Mouse (Mus musculus) embryonic facial prominence, embryonic 14.5 days (tissue): ENCODE measurements around the gene Btg2. TPM values are rescaled to one million over a fixed set of nuclear protein-coding genes. Genes with fewer than 3 reads are reported as not detected.

Source experiments
- ATAC-seq: fragments of 200-750 bp; cut with Nextera tagmentation; 2 replicates; pipeline ENCODE4 v1.8.0; 2017; ENCODE audit warnings: low read depth, moderate number of reproducible peaks, moderate TSS enrichment
- DNase-seq: peaks from one replicate; pipeline ENCODE4 v3.0.0-alpha.2; 2015; ENCODE audit warnings: low spot score
- H3K27ac ChIP-seq: fragments of 300-500 bp; sonication (generic); replicated peaks from 2 replicates; pipeline ENCODE4 v1.5.1; 2014; ENCODE audit warnings: low read depth, mild to moderate bottlenecking, low read length, moderate library complexity
- H3K27me3 ChIP-seq: fragments of 300-500 bp; sonication (generic); replicated peaks from 2 replicates; pipeline ENCODE4 v1.6.1; 2014; ENCODE audit warnings: low read length; ENCODE audit not compliant: control insufficient read depth, insufficient read depth
- H3K36me3 ChIP-seq: fragments of 300-500 bp; sonication (generic); 2 replicates; pipeline ENCODE4 v1.6.1; 2014; ENCODE audit warnings: low read length, mixed read lengths; ENCODE audit not compliant: control insufficient read depth, insufficient read depth
- H3K4me1 ChIP-seq: fragments of 300-500 bp; sonication (generic); 2 replicates; pipeline ENCODE4 v1.6.1; 2014; ENCODE audit warnings: antibody characterized with exemption, low read length; ENCODE audit not compliant: control insufficient read depth, insufficient read depth
- H3K4me2 ChIP-seq: fragments of 300-500 bp; sonication (generic); 2 replicates; pipeline ENCODE4 v1.6.1; 2014; ENCODE audit warnings: low read depth, mild to moderate bottlenecking, low read length, moderate library complexity, mixed read lengths
- H3K4me3 ChIP-seq: fragments of 300-500 bp; sonication (generic); 2 replicates; pipeline ENCODE4 v1.5.1; 2014; ENCODE audit warnings: low read depth, mild to moderate bottlenecking, low read length
- H3K9ac ChIP-seq: fragments of 300-500 bp; sonication (generic); 2 replicates; pipeline ENCODE4 v1.6.1; 2014; ENCODE audit warnings: low read depth, mild to moderate bottlenecking, low read length, moderate library complexity, mixed read lengths
- H3K9me3 ChIP-seq: fragments of 300-500 bp; sonication (generic); 2 replicates; pipeline ENCODE4 v1.6.1; 2016; ENCODE audit warnings: low read length; ENCODE audit not compliant: control insufficient read depth
- WGBS: fragments of 180-500 bp; shearing (Covaris S2); extraction: QIAGEN DNeasy Blood & Tissue Kit; methylation state at CpG from one replicate; pipeline ENCODE4 v1.1.7; 2014; 5-methylcytosine and 5-hydroxymethylcytosine counted together
- polyA plus RNA-seq: library from polyadenylated mRNA; unstranded; fragments of >200 nt; fragmentation: Nextera tagmentation; extraction: Ambion mirVana; gene quantifications from 2 replicates; pipeline ENCODE4 v1.2.1, GENCODE M21; 2014

Gene Btg2
- polyA plus RNA-seq, 1 experiment from 2014 or later: 41.3 TPM

GRCm38 (mm10) chr1:134061915-134062314 lies 17.0 kb downstream of the Btg2 start:
- ATAC-seq (no peak), DNase-seq (no peak)
- Histone ChIP-seq H3K4me3 (no peak overlapping the region), H3K9me3 (no peaks in the 10 kb centered on the region), H3K36me3 (no peaks in the 10 kb centered on the region), H3K27ac (peak overlapping the region; percentile 98), H3K4me1 (peaks cover 64% of the 10 kb centered on the region), H3K9ac (no peak overlapping the region), H3K27me3 (no peaks in the 10 kb centered on the region), H3K4me2 (no peak overlapping the region)
- 50% methylated on average over 3 of the region's 3 CpGs for WGBS

GRCm38 (mm10) chr1:134060849-134061569 lies 17.9 kb downstream of the Btg2 start:
- peak overlapping the region; percentile 98 for H3K27ac ChIP-seq
- 1% methylated on average over 30 of the region's 31 CpGs for whole genome bisulfite sequencing
- peak overlapping the region; percentile 38 for H3K4me3 ChIP-seq
- H3K4me2 ChIP-seq: peak overlapping the region; percentile 81
- peaks cover 57% of the 10 kb centered on the region for H3K4me1 ChIP-seq
- no peaks in the 10 kb centered on the region for H3K9me3 ChIP-seq
- no peaks in the 10 kb centered on the region for H3K36me3 ChIP-seq
- DNase-seq: peak; percentile 98
- no peaks in the 10 kb centered on the region for H3K27me3 ChIP-seq
- H3K9ac ChIP-seq: peak overlapping the region; percentile 67
- peak; percentile 92 for ATAC-seq

- no peak for ATAC-seq
- Histone ChIP-seq H3K4me3 (peak overlapping the region; percentile 38), H3K4me2 (peak overlapping the region; percentile 81), H3K36me3 (no peaks in the 10 kb centered on the region), H3K4me1 (peaks cover 50% of the 10 kb centered on the region), H3K27ac (peak overlapping the region; percentile 98), H3K9ac (peak overlapping the region; percentile 67), H3K27me3 (no peaks in the 10 kb centered on the region), H3K9me3 (no peaks in the 10 kb centered on the region)
- WGBS: 68% methylated on average over 16 of the region's 16 CpGs
- DNase-seq: no peak
Measured at GRCm38 (mm10) chr1:134059739-134060695, 18.9 kb downstream of the Btg2 start.

- H3K4me1 ChIP-seq: peaks cover 40% of the 10 kb centered on the region
- ATAC-seq (no peak), DNase-seq (peak; percentile 70)
- H3K9me3 ChIP-seq: no peaks in the 10 kb centered on the region
- H3K9ac ChIP-seq: no peak overlapping the region
- no peaks in the 10 kb centered on the region for H3K27me3 ChIP-seq
- H3K27ac ChIP-seq: peak overlapping the region; percentile 24; the same call in 1 of the 2 replicates
- no peaks in the 10 kb centered on the region for H3K36me3 ChIP-seq
- H3K4me2 ChIP-seq: no peak overlapping the region
- WGBS: 60% methylated on average over 6 of the region's 6 CpGs
- no peak overlapping the region for H3K4me3 ChIP-seq
Measured at GRCm38 (mm10) chr1:134058870-134059269, 20.1 kb downstream of the Btg2 start.

- 81% methylated on average over 8 of the region's 8 CpGs for WGBS
- DNase-seq (no peak), ATAC-seq (no peak)
- H3K4me2 ChIP-seq: no peak overlapping the region
- no peaks in the 10 kb centered on the region for H3K36me3 ChIP-seq
- H3K4me3 ChIP-seq: no peak overlapping the region
- no peaks in the 10 kb centered on the region for H3K9me3 ChIP-seq
- H3K27me3 ChIP-seq: no peaks in the 10 kb centered on the region
- H3K4me1 ChIP-seq: peaks cover 29% of the 10 kb centered on the region
- no peak overlapping the region for H3K27ac ChIP-seq
- no peak overlapping the region for H3K9ac ChIP-seq
Measured at GRCm38 (mm10) chr1:134057736-134058135, 21.2 kb downstream of the Btg2 start.

- H3K4me2 ChIP-seq: no peak overlapping the region
- H3K27ac ChIP-seq: no peak overlapping the region
- H3K36me3 ChIP-seq: no peaks in the 10 kb centered on the region
- ATAC-seq (no peak), DNase-seq (no peak)
- peaks cover 14% of the 10 kb centered on the region for H3K4me1 ChIP-seq
- H3K27me3 ChIP-seq: no peaks in the 10 kb centered on the region
- no peaks in the 10 kb centered on the region for H3K9me3 ChIP-seq
- no peak overlapping the region for H3K9ac ChIP-seq
- no peak overlapping the region for H3K4me3 ChIP-seq
- 80% methylated on average over 4 of the region's 4 CpGs for WGBS
Measured at GRCm38 (mm10) chr1:134056285-134056684, 22.6 kb downstream of the Btg2 start.

GRCm38 (mm10) chr1:134055666-134056245 lies 23.2 kb downstream of the Btg2 start:
- no peak for ATAC-seq
- H3K9ac ChIP-seq: no peak overlapping the region
- H3K4me1 ChIP-seq: peaks cover 11% of the 10 kb centered on the region
- DNase-seq: no peak
- no peak overlapping the region for H3K4me2 ChIP-seq
- H3K27me3 ChIP-seq: no peaks in the 10 kb centered on the region
- H3K4me3 ChIP-seq: no peak overlapping the region
- H3K36me3 ChIP-seq: no peaks in the 10 kb centered on the region
- 89% methylated on average over 9 of the region's 9 CpGs for WGBS
- H3K9me3 ChIP-seq: no peaks in the 10 kb centered on the region
- H3K27ac ChIP-seq: no peak overlapping the region

GRCm38 (mm10) chr1:134055058-134055457 lies 23.9 kb downstream of the Btg2 start:
- 75% methylated on average over 9 of the region's 9 CpGs for WGBS
- ATAC-seq (no peak), DNase-seq (no peak)
- Histone ChIP-seq H3K4me3 (no peak overlapping the region), H3K4me2 (no peak overlapping the region), H3K36me3 (no peaks in the 10 kb centered on the region), H3K9ac (no peak overlapping the region), H3K27me3 (no peaks in the 10 kb centered on the region), H3K9me3 (no peaks in the 10 kb centered on the region), H3K4me1 (peaks cover 5% of the 10 kb centered on the region), H3K27ac (no peak overlapping the region)
